ENCODE assay signal across 15 mouse cellular contexts in genomic region chr4:154328431-154328830, GRCm38 (mm10). TPM values are rescaled to one million over a fixed set of nuclear protein-coding genes. Genes with fewer than 3 reads are reported as not detected.
A peak's percentile ranks its signal among the peaks of the same experiment; 100 is the strongest.
DNase-seq lines count a peak whose midpoint lies in the region; ATAC-seq and TF ChIP-seq lines count a peak whose summit lies in the region.
"Had no signal": no experiment of that assay in that cellular context is flagged by ENCODE, and none has a peak within 500 bp of the region (broad histone marks: within the 10 kb centered on the region; RNA-seq: fewer than 3 reads in every experiment).

No protein-coding gene starts in this region.

- H3K4me3 ChIP-seq in liver, embryonic 12.5 days, result no peak overlapping the region
- H3K4me3 ChIP-seq in intestine, embryonic 15.5 days (replicated peaks), result no peak overlapping the region
- H3K4me3 ChIP-seq in midbrain, postnatal 0 days (ENCODE audit: low read depth, low read length), result no peak overlapping the region
- H3K4me3 ChIP-seq: gastrocnemius, adult 2 months; heart, embryonic 15.5 days; neural tube, embryonic 12.5 days had no signal

- H3K9ac ChIP-seq in liver, embryonic 12.5 days, result no peak overlapping the region
- no peak overlapping the region for H3K9ac ChIP-seq in intestine, embryonic 15.5 days
- no peak overlapping the region for H3K9ac ChIP-seq in midbrain, postnatal 0 days (replicated peaks; ENCODE audit: low read length, poor library complexity, severe bottlenecking)
- H3K9ac ChIP-seq: neural tube, embryonic 12.5 days had no signal

- H3K36me3 ChIP-seq in liver, embryonic 12.5 days, result no peaks in the 10 kb centered on the region; the same call in 1 of the 2 replicates
- H3K36me3 ChIP-seq in intestine, embryonic 15.5 days, result no peaks in the 10 kb centered on the region
- H3K36me3 ChIP-seq in midbrain, postnatal 0 days (ENCODE audit: insufficient read depth, low read length), result no peaks in the 10 kb centered on the region
- H3K36me3 ChIP-seq: neural tube, embryonic 12.5 days had no signal

- H3K9me3 ChIP-seq in liver, embryonic 12.5 days (replicated peaks), result no peaks in the 10 kb centered on the region
- no peaks in the 10 kb centered on the region for H3K9me3 ChIP-seq in intestine, embryonic 15.5 days
- no peaks in the 10 kb centered on the region for H3K9me3 ChIP-seq in midbrain, postnatal 0 days (ENCODE audit: low read length)
- H3K9me3 ChIP-seq: heart, embryonic 15.5 days; neural tube, embryonic 12.5 days had no signal

- no peak overlapping the region for H3K27ac ChIP-seq in liver, embryonic 12.5 days
- H3K27ac ChIP-seq in intestine, embryonic 15.5 days, result no peak overlapping the region
- H3K27ac ChIP-seq in midbrain, postnatal 0 days (ENCODE audit: low read depth, low read length), result no peak overlapping the region
- H3K27ac ChIP-seq: gastrocnemius, adult 2 months; neural tube, embryonic 12.5 days had no signal

- WGBS in liver, embryonic 12.5 days (ENCODE audit: insufficient replicate concordance), result 8% methylated on average over 19 of the region's 20 CpGs
- 7% methylated on average over 20 of the region's 20 CpGs for WGBS in intestine, embryonic 15.5 days
- 9% methylated on average over 19 of the region's 20 CpGs for WGBS in midbrain, postnatal 0 days

- H3K4me2 ChIP-seq in liver, embryonic 12.5 days, result no peak overlapping the region
- no peak overlapping the region for H3K4me2 ChIP-seq in intestine, embryonic 15.5 days (replicated peaks)
- H3K4me2 ChIP-seq in midbrain, postnatal 0 days (ENCODE audit: low read depth, low read length, poor library complexity, severe bottlenecking), result peak overlapping the region; percentile 12; the same call in 1 of the 2 replicates
- H3K4me2 ChIP-seq: heart, embryonic 15.5 days; neural tube, embryonic 12.5 days had no signal

- ATAC-seq in liver, embryonic 12.5 days, result peak; percentile 39; the same call in 1 of the 2 replicates
- ATAC-seq in intestine, embryonic 15.5 days, result peak; percentile 37; the same call in 1 of the 2 replicates
- no peak for ATAC-seq in midbrain, postnatal 0 days (ENCODE audit: low FRiP score)

- peaks cover 4% of the 10 kb centered on the region for H3K4me1 ChIP-seq in liver, embryonic 12.5 days
- H3K4me1 ChIP-seq in intestine, embryonic 15.5 days (replicated peaks), result peaks cover 21% of the 10 kb centered on the region
- peaks cover 3% of the 10 kb centered on the region; the same call in 1 of the 2 replicates for H3K4me1 ChIP-seq in midbrain, postnatal 0 days (ENCODE audit: insufficient read depth, low read length)

- peak; percentile 17 to 28 for DNase-seq in cerebellum, postnatal 14 days
- no peak for DNase-seq in cerebellum, adult 11-12 months
- DNase-seq in liver, result no peak
- no peak for DNase-seq in midbrain, postnatal 0 days (ENCODE audit: low spot score)
- DNase-seq in spleen, postnatal 36 days (ENCODE audit: low spot score in 2 of 2), result no peak
- DNase-seq in spleen, postnatal 4 days (ENCODE audit: low spot score in 2 of 2), result no peak

- TF ChIP-seq CTCF in midbrain, postnatal 0 days (IDR thresholded peaks at IDR 0.05), result no peak

- H3K27me3 ChIP-seq in liver, embryonic 12.5 days (replicated peaks), result peaks cover 4% of the 10 kb centered on the region; the same call in 1 of the 2 replicates
- H3K27me3 ChIP-seq in intestine, embryonic 15.5 days (replicated peaks), result 0 out of 2 replicates have a peak, but pooled peaks cover 5% of the 10 kb centered on the region
- H3K27me3 ChIP-seq in midbrain, postnatal 0 days (ENCODE audit: insufficient read depth, low read length), result no peaks in the 10 kb centered on the region

RNA-seq across cellular contexts. Expression of gene B230104I21Rik, which starts 7.5 kb away (rescaled TPM):
- not detected in 2 replicates for polyA plus RNA-seq in liver, embryonic 12.5 days (2016; fragmentation: Nextera tagmentation; extraction: Ambion mirVana)
- not detected in 2 replicates for polyA plus RNA-seq in intestine, embryonic 15.5 days (2015; fragmentation: Nextera tagmentation; extraction: Ambion mirVana)
- not detected in 2 replicates for total RNA-seq in midbrain, postnatal 0 days (2014; rRNA removed)
- polyA plus RNA-seq in midbrain, postnatal 0 days (2015; fragmentation: Nextera tagmentation; extraction: Ambion mirVana), result 0.19 TPM in 1 of 2 replicates, not detected in the other
- total RNA-seq: adrenal gland, postnatal 10 days; gastrocnemius, adult 2 months had no signal
- polyA plus RNA-seq: heart, embryonic 15.5 days; lung, postnatal 0 days; neural tube, embryonic 12.5 days; Patski; thymus, postnatal 0 days had no signal

RNA-seq across cellular contexts. Expression of gene Arhgef16, which starts 27.0 kb away (rescaled TPM):
- polyA plus RNA-seq in liver, embryonic 12.5 days (2016; fragmentation: Nextera tagmentation; extraction: Ambion mirVana), result 3.9 and 4.5 TPM in 2 replicates
- polyA plus RNA-seq in intestine, embryonic 15.5 days (2015; fragmentation: Nextera tagmentation; extraction: Ambion mirVana), result 50.3 and 57.1 TPM in 2 replicates
- total RNA-seq in midbrain, postnatal 0 days (2014; rRNA removed), result 5.0 and 8.1 TPM in 2 replicates
- 2.7 and 3.5 TPM in 2 replicates for polyA plus RNA-seq in midbrain, postnatal 0 days (2015; fragmentation: Nextera tagmentation; extraction: Ambion mirVana)

Comparison
In these comparisons a context has a peak if more than half of its experiments do, and no peak if none do; other contexts are left out.
1. DNase-seq: peak in cerebellum, postnatal 14 days (2 of 2); none in cerebellum, adult 11-12 months (single experiment), liver (single experiment), midbrain, postnatal 0 days (single experiment), spleen, postnatal 36 days (0 of 2) and spleen, postnatal 4 days (0 of 2).